Mouse (Mus musculus) embryonic fibroblast, embryonic 13.5 days (primary cell): ENCODE data around the gene Ssbp2.

ENCODE experiments used
- CTCF ChIP-seq: IDR thresholded peaks from 2 replicates; pipeline ENCODE4 v1.5.1; 2011; ENCODE audit warnings: mild to moderate bottlenecking, control low read depth, low read length, moderate library complexity, borderline replicate concordance; ENCODE audit not compliant: insufficient read depth
- POLR2A ChIP-seq: IDR thresholded peaks from 2 replicates; pipeline ENCODE4 v1.6.1; 2011; ENCODE audit warnings: low read depth, mild to moderate bottlenecking, control low read depth, low read length, moderate library complexity

DNA sequence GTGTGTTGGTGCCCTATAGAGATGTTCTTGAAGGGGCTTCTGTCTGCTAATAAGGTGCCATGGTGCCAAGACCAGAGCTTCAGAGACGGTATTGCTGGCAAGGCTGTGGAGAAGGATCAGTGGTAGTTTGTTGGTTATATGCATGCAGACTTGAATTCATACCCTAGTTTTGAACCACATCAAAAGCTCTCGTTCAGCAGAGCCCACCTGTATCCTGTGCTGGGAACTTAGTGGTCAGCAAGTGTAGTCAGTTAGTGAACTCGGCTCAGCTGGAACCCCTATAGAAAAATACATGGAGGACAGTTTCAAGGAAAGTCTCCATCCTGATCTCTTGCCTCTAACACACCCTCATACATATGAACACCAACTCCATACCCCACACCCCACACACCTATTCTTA is 69.7 kb downstream of the Ssbp2 start:
- no peak for TF ChIP-seq CTCF
- TF ChIP-seq POLR2A: no peak
